Mouse (Mus musculus) cortical plate, adult 2 months (tissue): ENCODE data around the gene 1700001O22Rik. TPM values are rescaled to one million over a fixed set of nuclear protein-coding genes. Genes with fewer than 3 reads are reported as not detected.

ENCODE experiments used
- H3K27ac ChIP-seq: fragments of 200-500 bp; 2 replicates; pipeline ENCODE4 v1.5.1; 2012; ENCODE audit warnings: low read length, control low read depth, inconsistent platforms; ENCODE audit not compliant: insufficient read depth
- H3K4me1 ChIP-seq: fragments of 200-500 bp; 2 replicates; pipeline ENCODE4 v1.6.1; 2011; ENCODE audit warnings: low read length; ENCODE audit not compliant: control insufficient read depth, insufficient read depth
- H3K4me3 ChIP-seq: fragments of 200-500 bp; 2 replicates; pipeline ENCODE4 v1.5.1; 2011; ENCODE audit warnings: mild to moderate bottlenecking, low read length, control low read depth; ENCODE audit not compliant: insufficient read depth
- CTCF ChIP-seq: fragments of 200-500 bp; IDR thresholded peaks from 2 replicates; pipeline ENCODE4 v1.5.1; 2011; ENCODE audit warnings: mild to moderate bottlenecking, control low read depth, low read length; ENCODE audit not compliant: insufficient read depth; ENCODE audit errors: extremely low read depth
- POLR2A ChIP-seq: fragments of 200-500 bp; IDR thresholded peaks from 2 replicates; pipeline ENCODE4 v1.6.1; 2011; ENCODE audit warnings: mild to moderate bottlenecking, low read length, control low read depth; ENCODE audit not compliant: insufficient read depth; ENCODE audit errors: extremely low read depth
- polyA plus RNA-seq: library from polyadenylated mRNA; depleted of rRNA; stranded (reverse); fragments of >200 nt; gene quantifications from 2 replicates; pipeline ENCODE4 v1.2.3, GENCODE M21; 2012; rRNA removed

The 1700001O22Rik gene
- 13.5 and 17.5 TPM in 2 replicates for polyA plus RNA-seq

- 0 out of 2 replicates have a peak, but pooled peaks cover under 1% of the 10 kb centered on the region for H3K4me1 ChIP-seq
- TF ChIP-seq CTCF = no peak
- no peak for TF ChIP-seq POLR2A
- H3K27ac ChIP-seq = no peak within 1 kb of the TSS
- H3K4me3 ChIP-seq = no peak within 1 kb of the TSS
These were observed at the start of gene 1700001O22Rik for GRCm38 (mm10) chr2:30803604-30804003. 1700001O22Rik (minus strand) TSS chr2:30803661.

- 0 out of 2 replicates have a peak, but pooled peaks cover 5% of the 10 kb centered on the region for H3K4me1 ChIP-seq
- TF ChIP-seq CTCF = no peak
- no peak for TF ChIP-seq POLR2A
- H3K27ac ChIP-seq = no peak overlapping the region
- no peak overlapping the region for H3K4me3 ChIP-seq
These were observed 49.4 kb upstream of the 1700001O22Rik start for GRCm38 (mm10) chr2:30852771-30853313.

- H3K4me1 ChIP-seq = no peaks in the 10 kb centered on the region; the same call in 1 of the 2 replicates
- TF ChIP-seq POLR2A = no peak
- no peak for TF ChIP-seq CTCF
- H3K27ac ChIP-seq = no peak overlapping the region
These were observed 47.1 kb upstream of the 1700001O22Rik start for GRCm38 (mm10) chr2:30850581-30850980.

GRCm38 (mm10) chr2:30848184-30848583 is 44.7 kb upstream of the 1700001O22Rik start:
- TF ChIP-seq POLR2A (no peak), CTCF (no peak)
- Histone ChIP-seq H3K4me1 (no peaks in the 10 kb centered on the region; the same call in 1 of the 2 replicates), H3K4me3 (no peak overlapping the region), H3K27ac (no peak overlapping the region)

More at GRCm38 (mm10) chr2:30850581-30850980, 47.1 kb upstream of the 1700001O22Rik start:
- no peak overlapping the region for H3K4me3 ChIP-seq

- TF ChIP-seq CTCF (no peak), POLR2A (no peak)
- Histone ChIP-seq H3K4me3 (no peak overlapping the region), H3K27ac (no peak overlapping the region), H3K4me1 (no peaks in the 10 kb centered on the region; the same call in 1 of the 2 replicates)
These were observed 43.3 kb upstream of the 1700001O22Rik start for GRCm38 (mm10) chr2:30846723-30847122.

- Histone ChIP-seq H3K4me1 (no peaks in the 10 kb centered on the region; the same call in 1 of the 2 replicates), H3K4me3 (no peak overlapping the region), H3K27ac (no peak overlapping the region)
- no peak for TF ChIP-seq POLR2A
- no peak for TF ChIP-seq CTCF
These were observed 42.8 kb upstream of the 1700001O22Rik start for GRCm38 (mm10) chr2:30846236-30846635.

- Histone ChIP-seq H3K4me3 (peak overlapping the region; percentile 37), H3K27ac (no peak overlapping the region), H3K4me1 (no peaks in the 10 kb centered on the region; the same call in 1 of the 2 replicates)
- TF ChIP-seq POLR2A = no peak
These were observed 42.0 kb upstream of the 1700001O22Rik start for GRCm38 (mm10) chr2:30845152-30846070.

GRCm38 (mm10) chr2:30842615-30843014 is 39.2 kb upstream of the 1700001O22Rik start:
- H3K4me1 ChIP-seq = no peaks in the 10 kb centered on the region; the same call in 1 of the 2 replicates
- H3K4me3 ChIP-seq = no peak overlapping the region
- no peak overlapping the region for H3K27ac ChIP-seq
- no peak for TF ChIP-seq CTCF
- no peak for TF ChIP-seq POLR2A

- no peak overlapping the region for H3K4me3 ChIP-seq
- no peaks in the 10 kb centered on the region; the same call in 1 of the 2 replicates for H3K4me1 ChIP-seq
- TF ChIP-seq POLR2A = no peak
- TF ChIP-seq CTCF = no peak
- H3K27ac ChIP-seq = no peak overlapping the region
These were observed 33.0 kb upstream of the 1700001O22Rik start for GRCm38 (mm10) chr2:30836238-30836990.
